Mouse (Mus musculus): ENCODE results near the gene Ankrd55.

- no peak for TF ChIP-seq CTCF (IDR thresholded peaks at IDR 0.05; ENCODE audit: low read depth, low read length)
- no peak for TF ChIP-seq POLR2A (IDR thresholded peaks at IDR 0.05; ENCODE audit: extremely low read depth, insufficient read depth, low read length)
These were observed 553 bp upstream of the Ankrd55 start for GRCm38 (mm10) chr13:112287571-112288224.
